Mouse (Mus musculus) limb, embryonic 11.5 days (tissue): ENCODE results near the gene Htr1f. TPM values are rescaled to one million over a fixed set of nuclear protein-coding genes. Genes with fewer than 3 reads are reported as not detected.

Experiments used
- ATAC-seq: fragments of 200-750 bp; cut with Nextera tagmentation; 2 replicates; pipeline ENCODE4 v1.8.0; 2017; ENCODE audit warnings: low read depth; ENCODE audit not compliant: insufficient number of reproducible peaks, low FRiP score, low TSS enrichment
- DNase-seq: peaks from one replicate; pipeline ENCODE4 v3.0.0-alpha.2; 2015; ENCODE audit warnings: low spot score
- H3K27ac ChIP-seq: fragments of 300-500 bp; sonication (generic); replicated peaks from 2 replicates; pipeline ENCODE4 v1.5.1; 2014; ENCODE audit warnings: low read depth, mild to moderate bottlenecking, low read length
- H3K27me3 ChIP-seq: fragments of 300-500 bp; sonication (generic); 2 replicates; pipeline ENCODE4 v1.6.1; 2014; ENCODE audit warnings: mild to moderate bottlenecking, low read length, mixed read lengths; ENCODE audit not compliant: control insufficient read depth, insufficient read depth
- H3K36me3 ChIP-seq: fragments of 300-500 bp; sonication (generic); 2 replicates; pipeline ENCODE4 v1.6.1; 2014; ENCODE audit warnings: mild to moderate bottlenecking, low read length, moderate library complexity, mixed read lengths; ENCODE audit not compliant: control insufficient read depth, insufficient read depth
- H3K4me1 ChIP-seq: fragments of 300-500 bp; sonication (generic); 2 replicates; pipeline ENCODE4 v1.6.1; 2014; ENCODE audit warnings: low read length, mixed read lengths; ENCODE audit not compliant: control insufficient read depth, insufficient read depth
- H3K4me2 ChIP-seq: fragments of 300-500 bp; sonication (generic); 2 replicates; pipeline ENCODE4 v1.6.1; 2014; ENCODE audit warnings: low read depth, mild to moderate bottlenecking, moderate library complexity; ENCODE audit not compliant: severe bottlenecking
- H3K4me3 ChIP-seq: fragments of 300-500 bp; sonication (generic); 2 replicates; pipeline ENCODE4 v1.5.1; 2014; ENCODE audit warnings: low read depth, low read length
- H3K9ac ChIP-seq: fragments of 300-500 bp; sonication (generic); 2 replicates; pipeline ENCODE4 v1.6.1; 2014; ENCODE audit warnings: mild to moderate bottlenecking, low read length
- H3K9me3 ChIP-seq: fragments of 300-500 bp; sonication (generic); 2 replicates; pipeline ENCODE4 v1.6.1; 2016; ENCODE audit warnings: low read length; ENCODE audit not compliant: control insufficient read depth
- WGBS: fragments of 180-500 bp; shearing (Covaris S2); extraction: QIAGEN DNeasy Blood & Tissue Kit; methylation state at CpG from one replicate; pipeline ENCODE4 v1.1.7; 2014; 5-methylcytosine and 5-hydroxymethylcytosine counted together
- microRNA-seq: library from miRNA; unstranded; fragments of <30 nt; microRNA quantifications from one replicate; pipeline ENCODE4, GENCODE M21; 2016
- polyA plus RNA-seq: library from polyadenylated mRNA; unstranded; fragments of >200 nt; fragmentation: Nextera tagmentation; extraction: Ambion mirVana; gene quantifications from 2 replicates; pipeline ENCODE4 v1.2.1, GENCODE M21; 2014

The Htr1f gene
- polyA plus RNA-seq, 1 experiment from 2014 or later, result not detected

- Histone ChIP-seq H3K27ac (no peak overlapping the region), H3K4me1 (no peaks in the 10 kb centered on the region), H3K4me3 (no peak overlapping the region), H3K27me3 (no peaks in the 10 kb centered on the region), H3K9me3 (no peaks in the 10 kb centered on the region), H3K9ac (no peak overlapping the region), H3K36me3 (no peaks in the 10 kb centered on the region), H3K4me2 (no peak overlapping the region)
- DNase-seq (no peak), ATAC-seq (no peak)
- WGBS, result 97% methylated on average over 10 of the region's 10 CpGs
Measured at GRCm38 (mm10) chr16:64875384-64875783, 230.3 kb downstream of the Htr1f start.

Small RNA genes within 50 kb of the gene (microRNA-seq; reads per million reads assigned to microRNA genes)
- gene Gm23374, result not detected
